Mouse (Mus musculus): ENCODE results near the gene Sod3.

Sod3 gene

GRCm38 (mm10) chr5:52382837-52383236, 19.2 kb downstream of the Sod3 start:
- no peak for DNase-seq (ENCODE audit: low read depth)

- DNase-seq (ENCODE audit: low read depth) = no peak
These were observed 20.2 kb downstream of the Sod3 start for GRCm38 (mm10) chr5:52383748-52384147.

- no peak for DNase-seq (ENCODE audit: low read depth)
These were observed 22.4 kb downstream of the Sod3 start for GRCm38 (mm10) chr5:52386016-52386415.

- no peak for DNase-seq (ENCODE audit: low read depth)
These were observed 24.6 kb downstream of the Sod3 start for GRCm38 (mm10) chr5:52388092-52388749.

- no peak for DNase-seq (ENCODE audit: low read depth)
These were observed 26.8 kb downstream of the Sod3 start for GRCm38 (mm10) chr5:52390381-52390780.

- no peak for DNase-seq (ENCODE audit: low read depth)
These were observed 27.9 kb downstream of the Sod3 start for GRCm38 (mm10) chr5:52391471-52391870.

GRCm38 (mm10) chr5:52393756-52394155, 30.2 kb downstream of the Sod3 start:
- no peak for DNase-seq (ENCODE audit: low read depth)

- DNase-seq (ENCODE audit: low read depth) = no peak
These were observed 40.8 kb downstream of the Sod3 start for GRCm38 (mm10) chr5:52404373-52404772.

GRCm38 (mm10) chr5:52408668-52409315, 45.2 kb downstream of the Sod3 start:
- DNase-seq (ENCODE audit: low read depth) = no peak

- DNase-seq (ENCODE audit: low read depth) = no peak
These were observed 46.6 kb downstream of the Sod3 start for GRCm38 (mm10) chr5:52410197-52410596.

GRCm38 (mm10) chr5:52411567-52411966, 48.0 kb downstream of the Sod3 start:
- no peak for DNase-seq (ENCODE audit: low read depth)

- no peak for DNase-seq (ENCODE audit: low read depth)
These were observed 51.6 kb downstream of the Sod3 start for GRCm38 (mm10) chr5:52415193-52415592.

GRCm38 (mm10) chr5:52415917-52416316, 52.3 kb downstream of the Sod3 start:
- DNase-seq (ENCODE audit: low read depth) = no peak

- DNase-seq (ENCODE audit: low read depth) = no peak
These were observed 52.9 kb downstream of the Sod3 start for GRCm38 (mm10) chr5:52416485-52416884.
